Mouse (Mus musculus) c-Kit-positive CD71-positive TER-119-negative erythroid progenitor cells, embryonic 14.5 days (primary cell): ENCODE data around the gene Dlx3.

Source experiments
- DNase-seq: peaks from one replicate; pipeline ENCODE4 v3.0.0-alpha.2; 2013; ENCODE audit warnings: low read depth

Dlx3 gene

DNA sequence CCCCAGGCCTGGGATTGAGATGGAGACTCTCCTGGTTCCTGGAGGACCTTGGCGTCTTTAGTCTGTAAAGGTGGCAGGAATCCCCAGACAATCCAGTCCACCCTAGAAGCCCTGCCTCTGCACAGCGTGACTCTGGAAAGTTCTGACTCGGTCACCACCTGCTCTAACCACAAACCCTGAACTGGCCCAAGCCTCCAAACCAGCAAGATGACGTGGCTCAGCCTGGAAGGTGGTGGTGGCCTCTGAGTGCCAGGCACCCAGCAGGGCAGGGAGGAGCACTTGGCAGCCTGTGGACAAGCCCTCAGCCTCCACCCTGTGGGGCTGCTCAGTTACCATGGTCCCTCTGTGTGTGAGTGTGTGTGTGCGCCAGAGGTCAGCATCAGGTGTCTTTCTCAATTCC is 38.0 kb downstream of the Dlx3 start:
- DNase-seq, result no peak

DNA sequence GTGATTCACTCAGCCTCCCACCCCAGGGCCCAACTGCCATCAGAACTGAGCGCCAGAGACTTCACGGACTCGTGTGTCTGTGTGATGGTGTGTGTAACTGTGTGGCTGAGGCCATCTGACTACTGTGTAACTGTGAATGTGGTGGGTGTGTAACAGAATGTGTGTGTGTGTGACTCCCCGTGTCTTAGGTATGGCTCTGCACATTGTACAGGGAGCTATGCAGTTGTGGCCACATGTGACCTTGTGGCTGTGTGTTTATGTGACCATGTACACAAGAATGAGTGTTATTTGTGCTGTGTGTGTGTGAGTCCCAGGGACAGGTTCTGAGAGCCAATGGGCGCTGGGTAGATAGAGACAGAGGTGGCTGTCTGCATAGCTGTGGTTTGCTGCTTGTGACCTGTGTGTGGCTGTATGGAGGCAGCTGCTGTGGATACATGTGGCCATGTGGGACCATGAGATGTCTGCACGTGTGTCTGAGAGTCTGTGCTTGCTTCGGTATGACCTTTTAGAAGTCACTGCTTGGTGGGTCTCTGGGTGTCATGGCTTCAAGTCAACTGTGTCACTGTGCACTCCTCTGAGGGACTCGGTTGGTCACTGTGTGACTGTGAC is 39.9 kb downstream of the Dlx3 start:
- DNase-seq, result no peak

DNA sequence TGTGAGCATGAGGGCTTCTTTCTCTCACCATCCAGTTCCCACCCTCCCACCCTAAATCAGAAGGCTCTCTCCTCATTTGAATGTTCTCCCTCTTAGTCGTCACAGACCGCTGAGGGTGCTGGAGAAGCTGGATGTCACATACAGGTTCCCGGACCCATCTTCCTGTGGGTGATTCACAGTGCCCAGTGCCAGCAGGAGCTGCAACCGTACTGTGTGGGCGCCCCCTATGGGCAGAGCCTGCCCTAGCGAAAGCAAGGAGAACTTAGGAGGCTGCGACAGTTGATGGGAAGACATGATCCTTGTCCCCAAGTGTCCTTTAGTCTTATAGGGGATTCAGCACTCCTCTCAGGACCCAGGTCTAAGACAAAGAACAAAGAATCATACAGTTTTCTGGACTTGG is 40.8 kb downstream of the Dlx3 start:
- DNase-seq, result no peak

DNA sequence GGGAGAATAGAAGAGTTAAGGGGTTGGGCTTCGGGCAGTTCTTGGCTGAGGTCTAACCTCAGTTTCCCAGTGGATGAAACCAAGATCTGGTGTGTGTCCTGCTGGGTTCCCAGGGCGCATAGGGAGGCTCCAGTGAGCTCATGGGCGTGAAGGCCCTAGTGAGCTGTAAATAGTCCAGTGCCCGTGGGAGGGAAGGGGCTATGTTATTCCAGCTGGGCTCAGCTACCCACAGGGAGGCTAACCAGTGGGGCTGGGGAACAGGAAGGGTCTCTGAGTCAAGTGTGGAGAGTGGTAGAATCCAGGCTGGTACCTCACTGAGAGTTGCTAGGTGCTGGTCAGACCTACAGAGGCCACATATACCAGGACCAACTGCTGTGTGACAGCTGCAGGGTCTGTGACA is 41.8 kb downstream of the Dlx3 start:
- no peak for DNase-seq

DNA sequence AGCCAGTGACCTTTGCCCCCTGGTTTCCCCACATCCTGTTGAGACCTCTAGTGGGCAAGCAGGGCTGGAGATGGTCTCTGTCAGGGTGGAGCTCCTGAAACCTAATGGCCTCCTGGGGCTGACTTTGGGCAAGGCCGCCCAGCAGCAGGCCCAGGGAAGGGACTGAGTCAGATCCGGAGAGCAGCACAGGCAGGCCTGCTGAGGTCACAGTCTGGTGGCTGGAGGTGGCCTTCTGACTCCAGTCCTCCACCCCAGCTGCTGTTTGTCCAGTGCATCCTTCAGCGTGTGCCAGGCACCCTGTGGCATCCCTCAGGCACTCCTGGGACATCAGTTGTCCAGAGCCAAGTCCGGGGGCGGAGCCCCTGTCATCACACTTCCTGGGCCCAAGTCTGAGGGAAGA is 45.9 kb downstream of the Dlx3 start:
- no peak for DNase-seq
